In genomic region chr7:123215138-123215537, GRCm38 (mm10) we compare ENCODE assay signal across 27 mouse cellular contexts. TPM values are rescaled to one million over a fixed set of nuclear protein-coding genes. Genes with fewer than 3 reads are reported as not detected.
DNase-seq lines count a peak whose midpoint lies in the region; ATAC-seq and TF ChIP-seq lines count a peak whose summit lies in the region.
"Had no signal": no experiment of that assay in that cellular context is flagged by ENCODE, and none has a peak within 500 bp of the region (broad histone marks: within the 10 kb centered on the region; RNA-seq: fewer than 3 reads in every experiment).

No protein-coding gene starts in this region.

- no peaks in the 10 kb centered on the region for H3K27me3 ChIP-seq in forebrain, embryonic 11.5 days (ENCODE audit: control insufficient read depth, insufficient read depth, low read length)
- H3K27me3 ChIP-seq in forebrain, postnatal 0 days (ENCODE audit: insufficient read depth, low read length): no peaks in the 10 kb centered on the region
- no peaks in the 10 kb centered on the region for H3K27me3 ChIP-seq in E14TG2a.4 (ENCODE audit: insufficient read depth, low read length)
- H3K27me3 ChIP-seq in intestine, embryonic 16.5 days (replicated peaks; ENCODE audit: control insufficient read depth, insufficient read depth, low read length): no peaks in the 10 kb centered on the region
- H3K27me3 ChIP-seq: embryonic facial prominence, embryonic 15.5 days; forebrain, embryonic 15.5 days; hindbrain, embryonic 13.5 days had no signal

- no peak overlapping the region for H3K4me3 ChIP-seq in forebrain, embryonic 11.5 days (ENCODE audit: low read depth, low read length)
- no peak overlapping the region for H3K4me3 ChIP-seq in forebrain, postnatal 0 days (ENCODE audit: low read depth, low read length)
- peak overlapping the region; percentile 72 for H3K4me3 ChIP-seq in E14TG2a.4 (replicated peaks; ENCODE audit: low read length)
- peak overlapping the region; percentile 40 for H3K4me3 ChIP-seq in intestine, embryonic 16.5 days (ENCODE audit: low read length)
- H3K4me3 ChIP-seq: embryonic facial prominence, embryonic 15.5 days; erythroblast, embryonic 14.5 days; forebrain, embryonic 10.5 days; forebrain, embryonic 15.5 days; heart, embryonic 10.5 days; hindbrain, embryonic 13.5 days had no signal

- 0 out of 2 replicates have a peak, but pooled peaks cover 6% of the 10 kb centered on the region for H3K4me1 ChIP-seq in forebrain, embryonic 11.5 days (replicated peaks; ENCODE audit: control insufficient read depth, insufficient read depth, low read length)
- H3K4me1 ChIP-seq in forebrain, postnatal 0 days (ENCODE audit: insufficient read depth): no peaks in the 10 kb centered on the region
- peaks cover 86% of the 10 kb centered on the region for H3K4me1 ChIP-seq in E14TG2a.4 (replicated peaks; ENCODE audit: low read depth, low read length)
- H3K4me1 ChIP-seq in intestine, embryonic 16.5 days (ENCODE audit: control insufficient read depth, insufficient read depth, low read length): peaks cover 20% of the 10 kb centered on the region
- H3K4me1 ChIP-seq: forebrain, embryonic 15.5 days had no signal

- no peak for ATAC-seq in forebrain, embryonic 11.5 days (replicated peaks; ENCODE audit: low FRiP score)
- ATAC-seq in forebrain, postnatal 0 days: no peak
- peak; percentile 2; the same call in 1 of the 2 replicates for ATAC-seq in intestine, embryonic 16.5 days
- ATAC-seq: CD4-positive, CD25-positive, alpha-beta regulatory T cell, adult 4 months; forebrain, embryonic 15.5 days had no signal

- H3K9me3 ChIP-seq in forebrain, embryonic 11.5 days (ENCODE audit: control insufficient read depth, low read length): no peaks in the 10 kb centered on the region
- H3K9me3 ChIP-seq in forebrain, postnatal 0 days (ENCODE audit: low read length): no peaks in the 10 kb centered on the region
- no peaks in the 10 kb centered on the region for H3K9me3 ChIP-seq in E14TG2a.4 (ENCODE audit: low read length)
- no peaks in the 10 kb centered on the region for H3K9me3 ChIP-seq in intestine, embryonic 16.5 days (ENCODE audit: control insufficient read depth, low read length)
- H3K9me3 ChIP-seq: embryonic facial prominence, embryonic 15.5 days; forebrain, embryonic 10.5 days; forebrain, embryonic 15.5 days; G1E; heart, embryonic 10.5 days; hindbrain, embryonic 13.5 days had no signal

- no peak overlapping the region for H3K9ac ChIP-seq in forebrain, embryonic 11.5 days (ENCODE audit: low read length)
- H3K9ac ChIP-seq in forebrain, postnatal 0 days: no peak overlapping the region
- peak overlapping the region; percentile 57 for H3K9ac ChIP-seq in intestine, embryonic 16.5 days (ENCODE audit: low read depth, low read length)
- H3K9ac ChIP-seq: embryonic facial prominence, embryonic 15.5 days; forebrain, embryonic 15.5 days had no signal

- no peak overlapping the region for H3K27ac ChIP-seq in forebrain, embryonic 11.5 days (ENCODE audit: low read depth, low read length)
- no peak overlapping the region for H3K27ac ChIP-seq in forebrain, postnatal 0 days (ENCODE audit: low read depth, low read length)
- peak overlapping the region; percentile 77 for H3K27ac ChIP-seq in intestine, embryonic 16.5 days (ENCODE audit: low read length)
- H3K27ac ChIP-seq: embryonic facial prominence, embryonic 15.5 days; forebrain, embryonic 15.5 days; hindbrain, embryonic 13.5 days had no signal

- intact Hi-C loops in left cerebral cortex, postnatal 25 days (cut with DNase I): no loop called here

- no peaks in the 10 kb centered on the region for H3K36me3 ChIP-seq in forebrain, embryonic 11.5 days (ENCODE audit: control insufficient read depth, insufficient read depth, low read length)
- no peaks in the 10 kb centered on the region for H3K36me3 ChIP-seq in forebrain, postnatal 0 days (ENCODE audit: insufficient read depth)
- no peaks in the 10 kb centered on the region for H3K36me3 ChIP-seq in E14TG2a.4 (ENCODE audit: insufficient read depth, low read length)
- H3K36me3 ChIP-seq in intestine, embryonic 16.5 days (ENCODE audit: control insufficient read depth, insufficient read depth, low read length): no peaks in the 10 kb centered on the region
- H3K36me3 ChIP-seq: embryonic facial prominence, embryonic 15.5 days; forebrain, embryonic 10.5 days; forebrain, embryonic 15.5 days; G1E; heart, embryonic 10.5 days; hindbrain, embryonic 13.5 days had no signal

- TF ChIP-seq CTCF in forebrain, postnatal 0 days (IDR thresholded peaks at IDR 0.05; ENCODE audit: low read depth): no peak
- TF ChIP-seq CTCF in E14TG2a.4 (conservative IDR thresholded peaks at IDR 0.05; ENCODE audit: low read length): no peak

- H3K4me2 ChIP-seq in forebrain, embryonic 11.5 days (ENCODE audit: low read depth, low read length, severe bottlenecking): no peak overlapping the region
- no peak overlapping the region for H3K4me2 ChIP-seq in forebrain, postnatal 0 days (ENCODE audit: low read depth)
- peak overlapping the region; percentile 43 for H3K4me2 ChIP-seq in intestine, embryonic 16.5 days (ENCODE audit: low read depth, low read length)
- H3K4me2 ChIP-seq: embryonic facial prominence, embryonic 15.5 days; forebrain, embryonic 15.5 days; hindbrain, embryonic 13.5 days had no signal

- 74% methylated on average over 2 of the region's 2 CpGs for WGBS in forebrain, embryonic 11.5 days
- WGBS in forebrain, postnatal 0 days: 66% methylated on average over 2 of the region's 2 CpGs
- WGBS in intestine, embryonic 16.5 days: 53% methylated on average over 2 of the region's 2 CpGs

- peak; percentile 28 for DNase-seq in forebrain, embryonic 11.5 days (ENCODE audit: low spot score)
- DNase-seq in forebrain, postnatal 0 days: no peak
- peak; percentile 51 for DNase-seq in R1 (ENCODE audit: low read depth, low spot score)
- no peak for DNase-seq in T-cell, adult 2 months (ENCODE audit: low spot score)
- DNase-seq in left cerebral cortex, postnatal 25 days (ENCODE audit: low spot score in 2 of 2): no peak
- DNase-seq in frontal cortex, adult 2 months (ENCODE audit: extremely low spot score in 1 of 2, low spot score in 1 of 2): no peak
- DNase-seq: adrenal gland, adult 8-10 months; adrenal gland, postnatal 36 days; B cell, adult 2 months; cerebellum, adult 11 months; cerebellum, adult 8-10 months; cerebellum, postnatal 14 days; gastrocnemius, postnatal 14 days; heart, postnatal 10 days; heart, postnatal 4 days had no signal

RNA-seq across cellular contexts. Expression of gene Slc5a11, which starts 0.6 kb away (rescaled TPM):
- not detected in 2 replicates for polyA plus RNA-seq in forebrain, embryonic 11.5 days (2014; fragmentation: Nextera tagmentation; extraction: Ambion mirVana)
- 0.23 and 0.29 TPM in 2 replicates for total RNA-seq in forebrain, postnatal 0 days (2014; rRNA removed)
- 0.15 and 0.17 TPM in 2 replicates for polyA plus RNA-seq in forebrain, postnatal 0 days (2015; fragmentation: Nextera tagmentation; extraction: Ambion mirVana)
- 25.3 and 39.3 TPM in 2 replicates for polyA plus RNA-seq in intestine, embryonic 16.5 days (2015; fragmentation: Nextera tagmentation; extraction: Ambion mirVana)
- 1 to 10 TPM in 1 of 2 experiments, under 1 TPM in 1; 0.55 to 2.0 TPM for total RNA-seq in left cerebral cortex, postnatal 25 days (2021)
- 1.4 and 2.8 TPM in 2 replicates for polyA plus RNA-seq in frontal cortex, adult 2 months (2012; rRNA removed)
- total RNA-seq: adrenal gland, postnatal 36 days; G1E; gastrocnemius, adult 18-20 months; gastrocnemius, postnatal 14 days; heart, postnatal 10 days; heart, postnatal 4 days had no signal
- polyA plus RNA-seq: embryonic facial prominence, embryonic 11.5 days; erythroblast, embryonic 14.5 days; forebrain, embryonic 10.5 days; G1E had no signal

Comparison
In these comparisons a context has a peak if more than half of its experiments do, and no peak if none do; other contexts are left out.
1. DNase-seq: peak in forebrain, embryonic 11.5 days (single experiment) and R1 (single experiment); none in forebrain, postnatal 0 days (single experiment), T-cell, adult 2 months (single experiment), left cerebral cortex, postnatal 25 days (0 of 2) and frontal cortex, adult 2 months (0 of 2).
2. H3K4me3 ChIP-seq: peak in E14TG2a.4 (single experiment) and intestine, embryonic 16.5 days (single experiment); none in forebrain, embryonic 11.5 days (single experiment) and forebrain, postnatal 0 days (single experiment).